Mouse (Mus musculus) heart, postnatal 0 days (tissue): ENCODE measurements around the gene Gm11492. TPM values are rescaled to one million over a fixed set of nuclear protein-coding genes. Genes with fewer than 3 reads are reported as not detected.

Experiments used
- ATAC-seq: fragments of 200-750 bp; cut with Nextera tagmentation; 2 replicates; pipeline ENCODE4 v1.8.0; 2017; ENCODE audit warnings: low read depth, moderate number of reproducible peaks, moderate library complexity; ENCODE audit not compliant: insufficient read depth
- DNase-seq: peaks from one replicate; pipeline ENCODE4 v3.0.0-alpha.2; 2016; ENCODE audit warnings: low spot score
- H3K27ac ChIP-seq: fragments of 300-500 bp; sonication (generic); 2 replicates; pipeline ENCODE4 v1.5.1; 2014; ENCODE audit warnings: low read depth, mild to moderate bottlenecking
- H3K27me3 ChIP-seq: fragments of 300-500 bp; sonication (generic); 2 replicates; pipeline ENCODE4 v1.6.1; 2014; ENCODE audit warnings: low read length, mixed read lengths; ENCODE audit not compliant: control insufficient read depth, insufficient read depth
- H3K36me3 ChIP-seq: fragments of 300-500 bp; sonication (generic); replicated peaks from 2 replicates; pipeline ENCODE4 v1.6.1; 2014; ENCODE audit warnings: low read length, mixed read lengths; ENCODE audit not compliant: control insufficient read depth, insufficient read depth
- H3K4me1 ChIP-seq: fragments of 300-500 bp; sonication (generic); 2 replicates; pipeline ENCODE4 v1.6.1; 2014; ENCODE audit warnings: antibody characterized with exemption; ENCODE audit not compliant: control insufficient read depth, insufficient read depth
- H3K4me2 ChIP-seq: fragments of 300-500 bp; sonication (generic); 2 replicates; pipeline ENCODE4 v1.6.1; 2014; ENCODE audit warnings: low read depth, mild to moderate bottlenecking, low read length, moderate library complexity
- H3K4me3 ChIP-seq: fragments of 300-500 bp; sonication (generic); 2 replicates; pipeline ENCODE4 v1.5.1; 2014; ENCODE audit warnings: low read depth, low read length
- H3K9ac ChIP-seq: fragments of 300-500 bp; sonication (generic); replicated peaks from 2 replicates; pipeline ENCODE4 v1.6.1; 2014; ENCODE audit warnings: low read depth, low read length, mixed read lengths
- H3K9me3 ChIP-seq: fragments of 300-500 bp; sonication (generic); replicated peaks from 2 replicates; pipeline ENCODE4 v1.6.1; 2016; ENCODE audit warnings: low read length; ENCODE audit not compliant: control insufficient read depth
- CTCF ChIP-seq: IDR thresholded peaks from 2 replicates; pipeline ENCODE4 v1.5.1; 2016; ENCODE audit warnings: antibody characterized with exemption, control low read depth, low read depth
- EP300 ChIP-seq: IDR thresholded peaks from 2 replicates; pipeline ENCODE4 v1.6.1; 2016; ENCODE audit warnings: antibody characterized with exemption, low read depth
- WGBS: fragments of 180-500 bp; shearing (Covaris S2); extraction: QIAGEN DNeasy Blood & Tissue Kit; methylation state at CpG from one replicate; pipeline ENCODE4 v1.1.7; 2014; 5-methylcytosine and 5-hydroxymethylcytosine counted together
- polyA plus RNA-seq: library from polyadenylated mRNA; unstranded; fragments of >200 nt; fragmentation: Nextera tagmentation; extraction: Ambion mirVana; gene quantifications from 2 replicates; pipeline ENCODE4 v1.2.1, GENCODE M21; 2015
- total RNA-seq: library from RNA; depleted of rRNA; stranded (reverse); fragments of >200 nt; gene quantifications from 2 replicates; pipeline ENCODE4 v1.2.3, GENCODE M21; 2014; ENCODE audit warnings: low replicate concordance

The Gm11492 gene
- total and polyA plus RNA-seq, 2 experiments from 2014 or later: not detected

DNA sequence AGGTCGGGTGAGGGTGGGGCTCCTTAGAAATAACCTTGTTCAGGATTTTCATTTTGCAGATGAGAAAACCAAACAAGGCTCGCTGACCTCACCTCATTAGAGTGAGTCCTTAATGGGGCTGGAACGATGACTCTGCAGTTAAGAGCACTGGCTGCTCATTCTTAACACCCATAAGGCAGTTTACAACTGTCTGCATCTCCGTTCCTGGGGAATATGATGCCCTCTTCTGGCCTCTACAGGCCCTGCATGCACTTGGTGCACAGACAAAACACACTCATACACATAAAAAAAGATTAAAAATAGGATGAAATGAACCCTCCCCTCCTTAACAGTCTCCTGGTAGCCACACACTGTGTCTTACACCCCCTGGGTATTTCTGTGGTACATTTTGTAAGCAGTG is 38.5 kb upstream of the Gm11492 start:
- no peak overlapping the region for H3K4me2 ChIP-seq
- H3K27ac ChIP-seq: no peak overlapping the region
- no peaks in the 10 kb centered on the region for H3K27me3 ChIP-seq
- 0 out of 2 replicates have a peak, but pooled peaks cover 4% of the 10 kb centered on the region for H3K4me1 ChIP-seq
- H3K9ac ChIP-seq: no peak overlapping the region
- no peak for DNase-seq
- H3K4me3 ChIP-seq: no peak overlapping the region
- no peak for ATAC-seq
- WGBS: 77% methylated on average over 4 of the region's 4 CpGs
- H3K9me3 ChIP-seq: no peaks in the 10 kb centered on the region
- no peaks in the 10 kb centered on the region for H3K36me3 ChIP-seq
- TF ChIP-seq EP300: no peak
- TF ChIP-seq CTCF: no peak

DNA sequence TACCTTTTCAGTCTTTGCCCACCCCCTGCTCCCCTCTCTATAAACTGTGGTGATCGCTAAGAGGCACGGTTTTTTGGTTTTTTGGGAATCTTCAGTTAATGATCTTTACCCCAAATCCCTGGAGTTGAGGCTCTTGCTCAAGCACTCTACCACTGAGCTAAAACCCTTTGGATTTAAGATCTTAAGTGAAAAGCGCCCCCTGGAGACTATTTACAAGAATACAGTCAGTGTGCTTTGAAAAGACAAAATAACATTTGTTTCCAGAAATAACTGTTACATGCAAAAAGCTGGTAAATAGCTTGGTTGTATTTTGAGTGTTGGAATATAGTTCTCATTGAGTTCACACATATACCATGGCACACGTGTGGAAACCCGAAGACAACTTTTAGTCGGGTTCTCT is 34.8 kb upstream of the Gm11492 start:
- no peak overlapping the region for H3K27ac ChIP-seq
- no peak for ATAC-seq
- H3K36me3 ChIP-seq: no peaks in the 10 kb centered on the region
- TF ChIP-seq CTCF: no peak
- TF ChIP-seq EP300: no peak
- 63% methylated on average over 6 of the region's 6 CpGs for WGBS
- H3K4me2 ChIP-seq: no peak overlapping the region
- no peak overlapping the region for H3K9ac ChIP-seq
- H3K4me3 ChIP-seq: no peak overlapping the region
- DNase-seq: no peak
- no peaks in the 10 kb centered on the region for H3K27me3 ChIP-seq
- no peaks in the 10 kb centered on the region for H3K4me1 ChIP-seq
- H3K9me3 ChIP-seq: no peaks in the 10 kb centered on the region

- H3K9me3 ChIP-seq: no peaks in the 10 kb centered on the region
- DNase-seq (no peak), ATAC-seq (no peak)
- no peaks in the 10 kb centered on the region for H3K36me3 ChIP-seq
- no peaks in the 10 kb centered on the region for H3K27me3 ChIP-seq
- 40% methylated on average over 8 of the region's 8 CpGs for WGBS
- TF ChIP-seq EP300: no peak
- TF ChIP-seq CTCF: no peak
- H3K4me3 ChIP-seq: no peak overlapping the region
- H3K4me1 ChIP-seq: no peaks in the 10 kb centered on the region
- no peak overlapping the region for H3K4me2 ChIP-seq
- H3K27ac ChIP-seq: no peak overlapping the region
- no peak overlapping the region for H3K9ac ChIP-seq
Observed at GRCm38 (mm10) chr11:87542285-87542684, 24.2 kb upstream of the Gm11492 start.

DNA sequence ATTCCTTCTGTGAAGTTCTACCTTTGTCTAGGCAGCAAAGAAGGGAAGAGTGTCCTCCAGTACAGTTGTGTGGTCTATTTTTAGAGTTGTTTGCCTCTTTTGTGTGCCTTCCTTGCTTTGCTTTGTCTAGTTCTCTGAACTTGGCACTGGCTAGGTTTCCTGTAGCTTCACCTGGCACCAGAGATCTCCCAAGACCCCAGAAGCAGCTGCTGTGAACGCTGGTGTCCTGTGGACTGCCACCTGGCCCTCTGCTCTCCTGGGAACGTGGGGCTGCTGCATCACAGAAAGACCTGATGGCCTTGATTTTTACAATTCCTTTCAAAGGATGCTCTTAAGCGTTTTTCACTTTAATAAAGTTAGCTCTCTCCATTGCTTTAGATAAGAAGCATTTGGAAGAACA is 23.5 kb upstream of the Gm11492 start:
- 37% methylated on average over 3 of the region's 3 CpGs for WGBS
- Histone ChIP-seq H3K27ac (no peak overlapping the region), H3K9me3 (no peaks in the 10 kb centered on the region), H3K4me3 (no peak overlapping the region), H3K9ac (no peak overlapping the region), H3K36me3 (no peaks in the 10 kb centered on the region), H3K4me1 (no peaks in the 10 kb centered on the region), H3K27me3 (no peaks in the 10 kb centered on the region), H3K4me2 (no peak overlapping the region)
- ATAC-seq: no peak
- no peak for TF ChIP-seq CTCF
- TF ChIP-seq EP300: no peak
- no peak for DNase-seq

DNA sequence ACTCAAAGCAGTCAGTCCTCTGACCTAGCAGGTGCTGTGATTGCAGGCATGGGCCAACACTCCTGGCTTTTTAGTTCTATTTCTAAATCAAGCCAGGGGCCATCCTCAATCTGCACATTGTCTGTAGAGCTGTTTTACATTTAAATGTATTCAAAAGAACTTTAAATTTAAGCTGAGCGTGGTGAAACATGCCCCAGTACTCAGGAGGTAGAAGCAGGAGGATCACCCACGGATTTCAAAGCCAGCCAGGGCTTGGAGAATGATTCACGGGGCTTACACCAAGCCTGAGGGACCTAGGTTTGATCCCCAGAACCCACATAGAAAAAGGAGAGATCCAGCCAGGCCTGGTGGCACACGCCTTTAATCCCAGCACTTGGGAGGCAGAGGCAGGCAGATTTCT is 13.1 kb upstream of the Gm11492 start:
- Histone ChIP-seq H3K36me3 (no peaks in the 10 kb centered on the region), H3K4me2 (no peak overlapping the region), H3K27ac (no peak overlapping the region), H3K9ac (no peak overlapping the region), H3K4me3 (no peak overlapping the region), H3K27me3 (no peaks in the 10 kb centered on the region), H3K9me3 (no peaks in the 10 kb centered on the region), H3K4me1 (peaks cover 13% of the 10 kb centered on the region; the same call in 1 of the 2 replicates)
- WGBS: 88% methylated on average over 4 of the region's 4 CpGs
- ATAC-seq (no peak), DNase-seq (no peak)
- no peak for TF ChIP-seq EP300
- no peak for TF ChIP-seq CTCF

DNA sequence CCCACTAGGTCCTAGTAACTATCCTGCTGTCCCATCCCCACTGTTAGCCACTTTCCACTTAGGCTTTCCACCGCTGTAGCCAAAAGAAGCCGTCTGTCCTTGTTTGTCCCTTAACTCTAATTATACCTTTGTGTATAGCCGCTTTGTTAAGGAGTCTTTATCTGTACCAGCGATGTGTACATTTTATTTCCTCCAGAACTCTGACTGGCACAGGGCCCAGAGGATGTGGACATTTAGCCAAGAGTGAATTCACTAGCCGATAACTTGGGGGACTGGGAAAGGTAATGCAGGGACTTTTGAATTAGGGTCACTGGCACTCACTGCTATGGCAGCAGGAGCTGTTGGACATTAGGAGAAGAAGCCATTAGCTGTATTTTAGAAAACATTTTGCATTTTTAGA is 12.1 kb upstream of the Gm11492 start:
- Histone ChIP-seq H3K4me2 (peak overlapping the region; percentile 23; the same call in 1 of the 2 replicates), H3K4me3 (no peak overlapping the region)
- ATAC-seq: peak; percentile 33; the same call in 1 of the 2 replicates

More for the DNA sequence above, 12.1 kb upstream of the Gm11492 start:
- DNase-seq: peak; percentile 42
- Histone ChIP-seq H3K4me1 (peaks cover 13% of the 10 kb centered on the region; the same call in 1 of the 2 replicates), H3K9me3 (no peaks in the 10 kb centered on the region), H3K9ac (no peak overlapping the region), H3K27ac (peak overlapping the region; percentile 64), H3K36me3 (no peaks in the 10 kb centered on the region), H3K27me3 (no peaks in the 10 kb centered on the region)
- TF ChIP-seq EP300 (no peak), CTCF (no peak)
- WGBS: 2% methylated on average over 5 of the region's 5 CpGs
